Mouse (Mus musculus): ENCODE results near the gene Spata31d1a.

DNA sequence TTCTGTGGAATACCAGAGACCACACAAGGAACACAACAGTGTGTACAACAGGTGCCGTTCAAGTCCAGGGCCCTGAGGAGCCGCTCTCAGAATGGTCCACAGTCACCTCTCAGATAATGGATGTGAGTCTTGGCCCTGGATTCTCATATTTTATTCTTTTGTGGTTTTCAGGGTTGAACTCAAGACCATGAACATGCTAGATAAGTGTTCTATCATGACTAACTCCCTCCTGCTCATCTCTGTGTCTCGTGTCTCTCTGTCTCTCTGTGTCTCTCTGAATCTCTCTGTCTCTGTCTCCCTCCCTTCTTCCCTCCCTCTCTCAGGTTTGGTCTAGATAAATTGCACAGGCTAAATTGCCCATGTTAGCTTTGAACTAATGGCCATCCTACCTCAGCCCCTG is 20.3 kb downstream of the Spata31d1a start:
- TF ChIP-seq CTCF (IDR thresholded peaks at IDR 0.05; ENCODE audit: low read depth) (no peak), EP300 (IDR thresholded peaks at IDR 0.05; ENCODE audit: low read depth) (no peak)
